Mouse (Mus musculus): ENCODE results near the gene Mmp9.

DNA sequence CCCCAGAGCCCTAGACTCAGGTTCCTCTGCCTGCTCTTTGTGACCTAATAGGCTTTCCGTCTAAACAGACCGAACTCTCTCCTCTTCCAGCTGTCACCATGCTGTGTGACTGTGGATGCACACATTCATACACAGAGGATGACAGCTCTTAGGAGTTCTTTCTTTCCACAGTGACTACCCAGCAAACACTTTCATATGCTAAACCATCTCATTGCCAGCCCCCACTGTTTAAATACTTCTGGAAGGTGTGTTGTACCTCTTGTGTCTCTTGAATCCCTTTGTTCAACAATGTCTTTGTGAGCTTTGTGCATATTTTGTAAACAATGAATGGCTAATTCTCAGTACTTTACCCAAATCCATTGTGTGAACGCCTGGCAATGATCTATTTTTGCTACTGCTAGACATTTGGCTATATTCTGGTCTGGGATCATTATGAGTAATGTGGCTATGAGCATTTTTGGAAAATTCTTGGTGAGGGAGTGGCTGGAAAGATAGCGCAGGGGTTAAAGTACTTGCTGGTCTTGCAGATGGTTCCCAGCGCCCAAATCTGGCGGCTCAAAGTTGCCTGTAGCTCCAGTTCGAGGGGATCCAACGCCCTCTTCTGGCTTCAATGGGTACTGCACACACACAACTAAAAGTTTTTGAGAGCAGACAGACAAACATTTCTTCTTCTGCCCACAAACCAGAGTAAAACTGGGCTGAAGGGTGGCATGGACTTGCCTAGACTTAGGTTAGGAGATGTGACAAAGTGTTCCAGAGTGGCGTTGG is 17.2 kb downstream of the Mmp9 start:
- TF ChIP-seq POLR2A (IDR thresholded peaks at IDR 0.05; ENCODE audit: low read depth, low read length) (no peak), CTCF (IDR thresholded peaks at IDR 0.05; ENCODE audit: borderline replicate concordance, insufficient read depth, low read length) (no peak)

All from embryonic fibroblast, embryonic 13.5 days (primary cell).